Mouse (Mus musculus): ENCODE measurements around the gene Dync1h1. TPM values are rescaled to one million over a fixed set of nuclear protein-coding genes. Genes with fewer than 3 reads are reported as not detected.
A peak's percentile ranks its signal among the peaks of the same experiment; 100 is the strongest.

Gene Dync1h1
- 251 and 271 TPM in 2 replicates for polyA plus RNA-seq (2012; rRNA removed)

GRCm38 (mm10) chr12:110601241-110602218, at the start of gene Dync1h1:
TSS of gene Dync1h1 (plus strand) at chr12:110601452.
- DNase-seq (ENCODE audit: low read depth), result no peak

- DNase-seq (ENCODE audit: low read depth), result no peak
Observed at GRCm38 (mm10) chr12:110552113-110552512, 49.1 kb upstream of the Dync1h1 start.

- no peak for DNase-seq (ENCODE audit: low read depth)
Observed at GRCm38 (mm10) chr12:110553362-110553761, 47.9 kb upstream of the Dync1h1 start.

GRCm38 (mm10) chr12:110555536-110556240, 45.6 kb upstream of the Dync1h1 start:
- DNase-seq (ENCODE audit: low read depth), result no peak

- peak; percentile 64 for DNase-seq (ENCODE audit: low read depth)
Observed at GRCm38 (mm10) chr12:110556861-110557628, 44.2 kb upstream of the Dync1h1 start.

- DNase-seq (ENCODE audit: low read depth), result no peak
Observed at GRCm38 (mm10) chr12:110558175-110558574, 43.1 kb upstream of the Dync1h1 start.

GRCm38 (mm10) chr12:110563383-110563782, 37.9 kb upstream of the Dync1h1 start:
- DNase-seq (ENCODE audit: low read depth), result no peak

- no peak for DNase-seq (ENCODE audit: low read depth)
Observed at GRCm38 (mm10) chr12:110564848-110565247, 36.4 kb upstream of the Dync1h1 start.

GRCm38 (mm10) chr12:110566366-110566765, 34.9 kb upstream of the Dync1h1 start:
- no peak for DNase-seq (ENCODE audit: low read depth)

GRCm38 (mm10) chr12:110571050-110571449, 30.2 kb upstream of the Dync1h1 start:
- DNase-seq (ENCODE audit: low read depth), result no peak

- DNase-seq (ENCODE audit: low read depth), result no peak
Observed at GRCm38 (mm10) chr12:110572351-110572750, 28.9 kb upstream of the Dync1h1 start.

- DNase-seq (ENCODE audit: low read depth), result no peak
Observed at GRCm38 (mm10) chr12:110573635-110574034, 27.6 kb upstream of the Dync1h1 start.

GRCm38 (mm10) chr12:110575926-110576325, 25.3 kb upstream of the Dync1h1 start:
- DNase-seq (ENCODE audit: low read depth), result no peak

- no peak for DNase-seq (ENCODE audit: low read depth)
Observed at GRCm38 (mm10) chr12:110578333-110578732, 22.9 kb upstream of the Dync1h1 start.

GRCm38 (mm10) chr12:110588622-110589021, 12.6 kb upstream of the Dync1h1 start:
- no peak for DNase-seq (ENCODE audit: low read depth)

GRCm38 (mm10) chr12:110590804-110591259, 10.4 kb upstream of the Dync1h1 start:
- DNase-seq (ENCODE audit: low read depth), result no peak

GRCm38 (mm10) chr12:110591260-110591883, 9.9 kb upstream of the Dync1h1 start:
- peak; percentile 99 for DNase-seq (ENCODE audit: low read depth)

GRCm38 (mm10) chr12:110598527-110598926, 2.7 kb upstream of the Dync1h1 start:
- no peak for DNase-seq (ENCODE audit: low read depth)

GRCm38 (mm10) chr12:110599791-110600190, 1.5 kb upstream of the Dync1h1 start:
- no peak for DNase-seq (ENCODE audit: low read depth)

- no peak for DNase-seq (ENCODE audit: low read depth)
Observed at GRCm38 (mm10) chr12:110600225-110600991, 844 bp upstream of the Dync1h1 start.
